Mouse (Mus musculus) cortical plate, adult 2 months (tissue): ENCODE data around the gene Gm28635.

Experiments
- CTCF ChIP-seq: fragments of 200-500 bp; IDR thresholded peaks from 2 replicates; pipeline ENCODE4 v1.5.1; 2011; ENCODE audit warnings: mild to moderate bottlenecking, control low read depth, low read length; ENCODE audit not compliant: insufficient read depth; ENCODE audit errors: extremely low read depth
- POLR2A ChIP-seq: fragments of 200-500 bp; IDR thresholded peaks from 2 replicates; pipeline ENCODE4 v1.6.1; 2011; ENCODE audit warnings: mild to moderate bottlenecking, low read length, control low read depth; ENCODE audit not compliant: insufficient read depth; ENCODE audit errors: extremely low read depth

- no peak for TF ChIP-seq POLR2A
- TF ChIP-seq CTCF: no peak
Observed at GRCm38 (mm10) chr2:84707523-84707922, 29.7 kb upstream of the Gm28635 start.
